In genomic region chr2:6321769-6322375, GRCm38 (mm10) we compare ENCODE assay signal across 8 mouse cellular contexts. TPM values are rescaled to one million over a fixed set of nuclear protein-coding genes. Genes with fewer than 3 reads are reported as not detected.
DNase-seq lines count a peak whose midpoint lies in the region; ATAC-seq lines count a peak whose summit lies in the region.

No protein-coding gene starts in this region.

- H3K4me1 ChIP-seq in heart, embryonic 13.5 days: peaks cover 26% of the 10 kb centered on the region
- H3K4me1 ChIP-seq in limb, embryonic 15.5 days: peaks cover 12% of the 10 kb centered on the region
- peaks cover 25% of the 10 kb centered on the region for H3K4me1 ChIP-seq in neural tube, embryonic 15.5 days

- 15% methylated on average over 9 of the region's 9 CpGs for WGBS in heart, embryonic 13.5 days
- 3% methylated on average over 9 of the region's 9 CpGs for WGBS in limb, embryonic 15.5 days
- WGBS in neural tube, embryonic 15.5 days: 8% methylated on average over 9 of the region's 9 CpGs

- intact Hi-C loops in heart, postnatal 25 days (cut with DNase I): loop anchor here (2.0 kb wide), 3 partner anchors 65 to 101 kb away; no protein-coding TSS in a partner anchor
- intact Hi-C loops in left cerebral cortex, postnatal 10 days (cut with DNase I): loop anchor here (2.0 kb wide), 1 partner anchor 101 kb away; no protein-coding TSS in a partner anchor

- peak overlapping the region; percentile 79 for H3K4me2 ChIP-seq in heart, embryonic 13.5 days
- peak overlapping the region; percentile 71 for H3K4me2 ChIP-seq in limb, embryonic 15.5 days
- peak overlapping the region; percentile 78 for H3K4me2 ChIP-seq in neural tube, embryonic 15.5 days

- H3K9me3 ChIP-seq in heart, embryonic 13.5 days: no peaks in the 10 kb centered on the region
- no peaks in the 10 kb centered on the region for H3K9me3 ChIP-seq in limb, embryonic 15.5 days
- H3K9me3 ChIP-seq in neural tube, embryonic 15.5 days (replicated peaks): no peaks in the 10 kb centered on the region

- no peaks in the 10 kb centered on the region for H3K27me3 ChIP-seq in heart, embryonic 13.5 days (replicated peaks)
- no peaks in the 10 kb centered on the region for H3K27me3 ChIP-seq in limb, embryonic 15.5 days
- no peaks in the 10 kb centered on the region for H3K27me3 ChIP-seq in neural tube, embryonic 15.5 days (replicated peaks)

- H3K36me3 ChIP-seq in heart, embryonic 13.5 days: no peaks in the 10 kb centered on the region
- H3K36me3 ChIP-seq in limb, embryonic 15.5 days: no peaks in the 10 kb centered on the region
- no peaks in the 10 kb centered on the region for H3K36me3 ChIP-seq in neural tube, embryonic 15.5 days

- DNase-seq in heart, postnatal 25 days (ENCODE audit: low spot score): no peak
- peak; percentile 50 for DNase-seq in ZHBTc4 (ENCODE audit: low read depth, low spot score)
- DNase-seq in thymus, adult 18-20 months: no peak
- DNase-seq in left cerebral cortex, postnatal 10 days (ENCODE audit: extremely low spot score in 1 of 2, low spot score in 2 of 2): no peak

- ATAC-seq in heart, embryonic 13.5 days (ENCODE audit: extremely low read depth, insufficient number of reproducible peaks, low FRiP score, low TSS enrichment): no peak
- peak; percentile 7 for ATAC-seq in granulocyte monocyte progenitor cell, adult 5-6 weeks (replicated peaks; ENCODE audit: poor library complexity, severe bottlenecking)
- ATAC-seq in limb, embryonic 15.5 days (ENCODE audit: insufficient number of reproducible peaks, low FRiP score, low TSS enrichment, low read depth): no peak; the same call in 1 of the 2 replicates
- ATAC-seq in neural tube, embryonic 15.5 days (ENCODE audit: low FRiP score): no peak

- H3K9ac ChIP-seq in heart, embryonic 13.5 days: peak overlapping the region; percentile 97
- H3K9ac ChIP-seq in limb, embryonic 15.5 days: peak overlapping the region; percentile 89
- peak overlapping the region; percentile 96 for H3K9ac ChIP-seq in neural tube, embryonic 15.5 days (replicated peaks)

- H3K27ac ChIP-seq in heart, embryonic 13.5 days (replicated peaks): peak overlapping the region; percentile 98
- H3K27ac ChIP-seq in limb, embryonic 15.5 days: peak overlapping the region; percentile 99
- H3K27ac ChIP-seq in neural tube, embryonic 15.5 days (replicated peaks): peak overlapping the region; percentile 97

- peak overlapping the region; percentile 97 for H3K4me3 ChIP-seq in heart, embryonic 13.5 days
- H3K4me3 ChIP-seq in limb, embryonic 15.5 days: peak overlapping the region; percentile 97
- peak overlapping the region; percentile 91 for H3K4me3 ChIP-seq in neural tube, embryonic 15.5 days (replicated peaks)

RNA-seq across cellular contexts. Expression of gene Usp6nl, which starts 0.6 kb away (rescaled TPM):
- 4.6 and 5.5 TPM in 2 replicates for polyA plus RNA-seq in heart, embryonic 13.5 days (2015; fragmentation: Nextera tagmentation; extraction: Ambion mirVana)
- total RNA-seq in heart, postnatal 25 days (2021): 1 to 10 TPM; 6.3 to 6.7 TPM
- 8.3 and 15.5 TPM in 2 replicates for total RNA-seq in granulocyte monocyte progenitor cell, adult 5-6 weeks (2014; fragmentation: Nextera tagmentation)
- total RNA-seq in granulocyte monocyte progenitor cell, adult 5-6 weeks (2017): 9.7 and 10.4 TPM in 2 replicates
- polyA plus RNA-seq in limb, embryonic 15.5 days (2015; fragmentation: Nextera tagmentation; extraction: Ambion mirVana): 8.7 TPM in 2 replicates
- polyA plus RNA-seq in neural tube, embryonic 15.5 days (2015; fragmentation: Nextera tagmentation; extraction: Ambion mirVana): 6.5 TPM in 2 replicates
- 10 to 100 TPM; 30.1 to 30.7 TPM for total RNA-seq in left cerebral cortex, postnatal 10 days (2021)
